Mouse (Mus musculus): ENCODE measurements around the gene Cacna2d1. TPM values are rescaled to one million over a fixed set of nuclear protein-coding genes. Genes with fewer than 3 reads are reported as not detected.

Cacna2d1 gene
- total and polyA plus RNA-seq, 3 experiments = 0.08 to 0.13 TPM; not detected in 1

GRCm38 (mm10) chr5:15895098-15895497 is 39.4 kb upstream of the Cacna2d1 start:
- no peak for TF ChIP-seq TBP (IDR thresholded peaks at IDR 0.05; ENCODE audit: low read depth, low read length)
- no peak for TF ChIP-seq POLR2A (IDR thresholded peaks at IDR 0.05; ENCODE audit: control insufficient read depth in 1 of 2, insufficient read depth in 1 of 2, low read depth in 1 of 2, low read length in 2 of 2, poor library complexity in 1 of 2)
- no peak for TF ChIP-seq SMC3 (IDR thresholded peaks at IDR 0.05; ENCODE audit: low read depth, low read length)
- no peak for TF ChIP-seq TCF12 (IDR thresholded peaks at IDR 0.05; ENCODE audit: low read depth, low read length)
- no peak for TF ChIP-seq ZC3H11A (IDR thresholded peaks at IDR 0.05; ENCODE audit: low read depth, low read length)
- no peak for TF ChIP-seq MAZ (IDR thresholded peaks at IDR 0.05; ENCODE audit: low read depth, low read length)
- no peak for TF ChIP-seq ETS1 (IDR thresholded peaks at IDR 0.05; ENCODE audit: low read depth, low read length)
- no peak for TF ChIP-seq HCFC1 (IDR thresholded peaks at IDR 0.05; ENCODE audit: low read depth, low read length)
- no peak for TF ChIP-seq MYC (IDR thresholded peaks at IDR 0.05; ENCODE audit: low read depth, low read length)
- TF ChIP-seq NRF1 (IDR thresholded peaks at IDR 0.05; ENCODE audit: insufficient read depth, low read depth, low read length, poor library complexity, severe bottlenecking) = no peak
- no peak for TF ChIP-seq SIN3A (IDR thresholded peaks at IDR 0.05; ENCODE audit: low read length)
- no peak for TF ChIP-seq MAX (IDR thresholded peaks at IDR 0.05; ENCODE audit: low read length)
- TF ChIP-seq ZNF384 (IDR thresholded peaks at IDR 0.05; ENCODE audit: low read depth, low read length) = no peak
- no peak for TF ChIP-seq ZKSCAN1 (IDR thresholded peaks at IDR 0.05; ENCODE audit: low read depth, low read length)
- no peak for TF ChIP-seq EP300 (IDR thresholded peaks at IDR 0.05; ENCODE audit: low read depth in 1 of 2, low read length in 2 of 2)
- no peak for TF ChIP-seq POLR2AphosphoS2 (IDR thresholded peaks at IDR 0.05; ENCODE audit: low read length)
- H3K9me3 ChIP-seq (replicated peaks; ENCODE audit: insufficient read depth, low read length) = no peaks in the 10 kb centered on the region
- no peak overlapping the region for H3K4me3 ChIP-seq (ENCODE audit: control insufficient read depth in 1 of 2, insufficient read depth in 1 of 2, low read depth in 2 of 2, low read length in 2 of 2)
- no peaks in the 10 kb centered on the region for H3K4me1 ChIP-seq (ENCODE audit: control insufficient read depth in 1 of 2, insufficient read depth in 2 of 2, low read length in 2 of 2)
- H3K36me3 ChIP-seq (ENCODE audit: control insufficient read depth in 1 of 2, insufficient read depth in 2 of 2, low read length in 2 of 2) = no peaks in the 10 kb centered on the region
- no peak for DNase-seq (ENCODE audit: low read depth, low spot score)
- no peaks in the 10 kb centered on the region for H3K79me2 ChIP-seq (ENCODE audit: control insufficient read depth, insufficient read depth, low read length, poor library complexity)
- no peak overlapping the region for H3K9ac ChIP-seq (ENCODE audit: control insufficient read depth, low read depth, low read length, poor library complexity, severe bottlenecking)
- H3K27ac ChIP-seq (ENCODE audit: control insufficient read depth, low read depth, low read length) = no peak overlapping the region
- H3K27me3 ChIP-seq (ENCODE audit: control insufficient read depth in 1 of 2, insufficient read depth in 2 of 2, low read length in 2 of 2) = no peaks in the 10 kb centered on the region

GRCm38 (mm10) chr5:15896706-15897105 is 37.8 kb upstream of the Cacna2d1 start:
- Histone ChIP-seq H3K27me3 (ENCODE audit: control insufficient read depth in 1 of 2, insufficient read depth in 2 of 2, low read length in 2 of 2) (no peaks in the 10 kb centered on the region), H3K36me3 (ENCODE audit: control insufficient read depth in 1 of 2, insufficient read depth in 2 of 2, low read length in 2 of 2) (no peaks in the 10 kb centered on the region), H3K9me3 (replicated peaks; ENCODE audit: insufficient read depth, low read length) (no peaks in the 10 kb centered on the region), H3K27ac (ENCODE audit: control insufficient read depth, low read depth, low read length) (no peak overlapping the region), H3K9ac (ENCODE audit: control insufficient read depth, low read depth, low read length, poor library complexity, severe bottlenecking) (no peak overlapping the region), H3K4me3 (ENCODE audit: control insufficient read depth in 1 of 2, insufficient read depth in 1 of 2, low read depth in 2 of 2, low read length in 2 of 2) (no peak overlapping the region), H3K4me1 (ENCODE audit: control insufficient read depth in 1 of 2, insufficient read depth in 2 of 2, low read length in 2 of 2) (no peaks in the 10 kb centered on the region), H3K79me2 (ENCODE audit: control insufficient read depth, insufficient read depth, low read length, poor library complexity) (no peaks in the 10 kb centered on the region)
- DNase-seq (ENCODE audit: low read depth, low spot score) = no peak
- TF ChIP-seq BHLHE40 (IDR thresholded peaks at IDR 0.05; ENCODE audit: borderline replicate concordance, low read depth, low read length) (no peak), POLR2AphosphoS2 (IDR thresholded peaks at IDR 0.05; ENCODE audit: low read length) (no peak), NELFE (IDR thresholded peaks at IDR 0.05; ENCODE audit: low read depth, low read length) (no peak), POLR2A (IDR thresholded peaks at IDR 0.05; ENCODE audit: control insufficient read depth in 1 of 2, insufficient read depth in 1 of 2, low read depth in 1 of 2, low read length in 2 of 2, poor library complexity in 1 of 2) (no peak), MYC (IDR thresholded peaks at IDR 0.05; ENCODE audit: low read depth, low read length) (no peak), EP300 (IDR thresholded peaks at IDR 0.05; ENCODE audit: low read depth in 1 of 2, low read length in 2 of 2) (no peak), JUND (IDR thresholded peaks at IDR 0.05; ENCODE audit: low read depth, low read length) (no peak), CHD1 (IDR thresholded peaks at IDR 0.05; ENCODE audit: low read depth, low read length) (no peak), ZC3H11A (IDR thresholded peaks at IDR 0.05; ENCODE audit: low read depth, low read length) (no peak), TBP (IDR thresholded peaks at IDR 0.05; ENCODE audit: low read depth, low read length) (no peak), ZNF384 (IDR thresholded peaks at IDR 0.05; ENCODE audit: low read depth, low read length) (no peak), MXI1 (IDR thresholded peaks at IDR 0.05; ENCODE audit: low read depth, low read length) (no peak)
